Mouse (Mus musculus) spleen, adult 18-20 months (tissue): ENCODE results near the gene Gm33815.
"Not testable (repeated sequence)": the region's sequence is repeated elsewhere in the genome, so short reads cannot be mapped to it uniquely, and the experiment has no call there.

Experiments used
- DNase-seq, 2 experiments: peaks; one replicate each; pipeline ENCODE4 v3.0.0; 2022; ENCODE audit warnings: mixed read lengths in 2 of 2

Gm33815 gene

DNA sequence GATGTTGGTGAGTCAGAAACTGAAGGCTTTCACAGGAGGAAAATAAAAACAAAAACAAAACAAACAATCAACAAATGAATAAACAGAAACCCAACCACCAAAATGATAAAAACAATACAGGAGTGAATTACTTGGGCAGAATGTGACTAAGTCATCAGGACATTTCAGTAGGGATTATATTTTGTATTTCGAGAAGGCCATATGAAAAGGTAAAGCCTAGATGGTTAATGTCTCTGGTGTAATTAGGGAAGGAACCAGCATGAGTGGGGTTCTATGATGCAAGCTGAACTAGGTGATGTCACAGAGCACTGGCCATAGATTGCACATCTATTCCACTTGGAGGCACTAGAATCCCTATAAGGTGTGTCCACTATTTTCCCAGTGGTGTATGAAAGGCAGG, at the start of gene Gm33815:
Gene Gm33815, plus strand, starts transcription at position 301 of the 400 bp plus-strand sequence.
- DNase-seq, result not testable (repeated sequence)
